Mouse (Mus musculus) neural tube, embryonic 14.5 days (tissue): Measurements from ENCODE around the gene Gm10197. TPM values are rescaled to one million over a fixed set of nuclear protein-coding genes. Genes with fewer than 3 reads are reported as not detected.

Source experiments
- ATAC-seq: fragments of 200-750 bp; cut with Nextera tagmentation; 2 replicates; pipeline ENCODE4 v1.8.0; 2017; ENCODE audit warnings: low read depth, mild to moderate bottlenecking, moderate TSS enrichment, moderate library complexity
- H3K27ac ChIP-seq: fragments of 300-500 bp; sonication (generic); 2 replicates; pipeline ENCODE4 v1.5.1; 2014; ENCODE audit warnings: low read depth, mild to moderate bottlenecking, control low read depth, low read length, moderate library complexity, mixed read lengths
- H3K27me3 ChIP-seq: fragments of 300-500 bp; sonication (generic); 2 replicates; pipeline ENCODE4 v1.6.1; 2014; ENCODE audit warnings: low read length; ENCODE audit not compliant: control insufficient read depth, insufficient read depth
- H3K36me3 ChIP-seq: fragments of 300-500 bp; sonication (generic); 2 replicates; pipeline ENCODE4 v1.6.1; 2014; ENCODE audit warnings: low read length, mixed read lengths; ENCODE audit not compliant: control insufficient read depth, insufficient read depth
- H3K4me1 ChIP-seq: fragments of 300-500 bp; sonication (generic); 2 replicates; pipeline ENCODE4 v1.6.1; 2014; ENCODE audit warnings: low read length; ENCODE audit not compliant: control insufficient read depth, insufficient read depth
- H3K4me2 ChIP-seq: fragments of 300-500 bp; sonication (generic); 2 replicates; pipeline ENCODE4 v1.6.1; 2014; ENCODE audit warnings: mild to moderate bottlenecking, low read depth, low read length, control low read depth
- H3K4me3 ChIP-seq: fragments of 300-500 bp; sonication (generic); 2 replicates; pipeline ENCODE4 v1.5.1; 2014; ENCODE audit warnings: low read depth, low read length, control low read depth, mixed read lengths
- H3K9ac ChIP-seq: fragments of 300-500 bp; sonication (generic); replicated peaks from 2 replicates; pipeline ENCODE4 v1.6.1; 2014; ENCODE audit warnings: low read depth, mild to moderate bottlenecking, control low read depth, low read length, mixed read lengths
- H3K9me3 ChIP-seq: fragments of 300-500 bp; sonication (generic); 2 replicates; pipeline ENCODE4 v1.6.1; 2016; ENCODE audit warnings: low read length; ENCODE audit not compliant: control insufficient read depth
- WGBS: fragments of 180-500 bp; shearing (Covaris S2); extraction: QIAGEN DNeasy Blood & Tissue Kit; methylation state at CpG from one replicate; pipeline ENCODE4 v1.1.7; 2014; 5-methylcytosine and 5-hydroxymethylcytosine counted together
- polyA plus RNA-seq: library from polyadenylated mRNA; unstranded; fragments of >200 nt; fragmentation: Nextera tagmentation; extraction: Ambion mirVana; gene quantifications from 2 replicates; pipeline ENCODE4 v1.2.1, GENCODE M21; 2014

Gm10197 gene
- polyA plus RNA-seq, 1 experiment from 2014 or later, result 8.7 TPM

DNA sequence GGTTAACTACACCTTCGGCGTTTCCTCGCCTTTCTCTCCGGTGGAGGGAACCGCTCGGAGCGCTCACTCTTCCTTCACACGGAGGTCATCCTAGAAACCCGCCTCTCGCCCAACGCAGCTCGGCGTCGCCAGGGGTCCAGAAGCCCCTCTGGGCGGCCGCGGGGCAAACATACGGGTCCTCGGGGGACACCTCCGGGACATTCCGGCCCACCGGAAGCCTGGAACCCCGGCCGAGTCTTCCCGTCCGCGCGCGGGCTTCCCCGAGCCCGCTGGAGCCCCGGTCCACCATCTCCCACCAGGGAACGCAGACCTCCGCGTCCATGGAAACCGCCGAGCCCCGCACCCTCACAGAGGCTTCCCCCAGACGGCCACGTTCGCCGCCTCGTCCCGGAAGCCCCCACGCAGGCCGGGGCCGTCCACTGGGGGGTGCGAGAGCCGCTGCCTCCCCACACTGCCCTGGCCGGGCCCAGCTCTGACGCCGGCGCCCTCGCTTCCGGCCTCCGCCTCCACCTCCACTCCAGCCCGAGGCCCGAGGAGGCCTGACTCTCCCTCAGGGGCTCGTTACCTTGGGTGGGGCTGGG is 18.4 kb upstream of the Gm10197 start:
- Histone ChIP-seq H3K27me3 (no peaks in the 10 kb centered on the region), H3K4me2 (peak overlapping the region; percentile 46), H3K9ac (peak overlapping the region; percentile 97), H3K9me3 (no peaks in the 10 kb centered on the region), H3K4me1 (peaks cover 12% of the 10 kb centered on the region), H3K4me3 (peak overlapping the region; percentile 99), H3K36me3 (peaks cover 19% of the 10 kb centered on the region), H3K27ac (peak overlapping the region; percentile 98)
- ATAC-seq, result peak; percentile 89
- WGBS, result under 1% methylated on average over 51 of the region's 59 CpGs

DNA sequence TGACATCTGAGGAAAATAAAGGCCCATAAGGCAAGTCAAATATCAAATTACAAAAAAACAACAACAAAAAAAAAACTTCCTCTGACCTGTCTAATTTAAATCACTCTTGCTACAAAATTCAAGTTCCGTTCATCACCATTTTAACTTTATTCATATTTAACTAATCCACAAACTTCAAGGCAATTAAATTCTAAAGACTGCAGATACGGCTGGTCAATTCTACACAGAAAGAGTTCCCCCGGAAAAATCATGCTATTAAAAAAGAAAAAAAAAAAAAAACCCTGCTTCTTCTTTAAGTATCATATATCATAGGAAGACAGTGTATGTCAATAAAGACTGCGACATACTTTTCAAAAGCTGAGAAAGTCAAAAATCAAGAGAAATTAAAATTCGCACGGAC is 17.9 kb upstream of the Gm10197 start:
- Histone ChIP-seq H3K9me3 (no peaks in the 10 kb centered on the region), H3K4me2 (peak overlapping the region; percentile 46), H3K27me3 (no peaks in the 10 kb centered on the region), H3K4me3 (peak overlapping the region; percentile 99), H3K4me1 (peaks cover 12% of the 10 kb centered on the region), H3K27ac (peak overlapping the region; percentile 98; the same call in 1 of the 2 replicates), H3K36me3 (peaks cover 19% of the 10 kb centered on the region), H3K9ac (peak overlapping the region; percentile 97)
- WGBS, result 19% methylated on average over 6 of the region's 6 CpGs
- ATAC-seq, result no peak

DNA sequence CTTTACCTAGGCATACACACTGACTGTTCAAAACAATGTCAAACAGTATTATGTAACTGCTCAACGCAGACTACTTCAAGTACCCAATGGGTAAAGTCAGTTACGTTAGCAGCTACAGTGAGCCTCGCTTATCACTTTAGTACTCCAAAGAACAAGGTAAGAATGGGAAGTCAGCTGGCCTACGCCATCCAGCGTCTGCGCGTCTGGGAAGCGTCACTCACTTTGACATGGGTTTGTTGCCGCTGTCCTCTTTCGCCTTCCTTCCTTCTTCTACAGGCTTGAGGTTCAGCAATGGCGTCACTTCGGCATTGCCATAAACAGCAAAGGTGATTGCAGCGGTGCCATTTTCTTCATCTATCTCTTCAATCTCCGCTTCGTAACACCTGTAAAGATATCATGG is 11.8 kb upstream of the Gm10197 start:
- Histone ChIP-seq H3K4me3 (no peak overlapping the region), H3K4me1 (no peaks in the 10 kb centered on the region), H3K27ac (no peak overlapping the region), H3K27me3 (no peaks in the 10 kb centered on the region), H3K4me2 (no peak overlapping the region), H3K9me3 (no peaks in the 10 kb centered on the region), H3K9ac (no peak overlapping the region), H3K36me3 (peaks cover 56% of the 10 kb centered on the region)
- 96% methylated on average over 15 of the region's 15 CpGs for WGBS
- ATAC-seq, result no peak

DNA sequence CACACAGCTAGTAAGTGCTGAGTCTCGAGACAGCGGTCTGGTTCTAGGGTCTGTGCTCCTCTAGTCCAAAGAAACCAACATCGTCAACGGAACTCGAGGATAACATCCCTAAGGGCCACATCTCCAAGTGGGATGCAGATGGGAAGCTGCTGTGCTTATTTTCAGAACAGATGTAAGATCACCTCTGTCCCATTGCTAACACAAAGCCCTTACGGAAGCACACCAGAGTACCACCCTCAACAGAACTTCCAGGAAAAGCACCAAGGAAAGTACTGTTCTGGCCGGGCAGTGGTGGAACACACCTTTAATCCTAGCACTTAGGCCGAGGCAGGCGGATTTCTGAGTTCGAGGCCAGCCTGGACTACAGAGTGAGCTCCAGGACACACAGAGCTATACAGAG is 6.9 kb upstream of the Gm10197 start:
- 93% methylated on average over 10 of the region's 10 CpGs for WGBS

DNA sequence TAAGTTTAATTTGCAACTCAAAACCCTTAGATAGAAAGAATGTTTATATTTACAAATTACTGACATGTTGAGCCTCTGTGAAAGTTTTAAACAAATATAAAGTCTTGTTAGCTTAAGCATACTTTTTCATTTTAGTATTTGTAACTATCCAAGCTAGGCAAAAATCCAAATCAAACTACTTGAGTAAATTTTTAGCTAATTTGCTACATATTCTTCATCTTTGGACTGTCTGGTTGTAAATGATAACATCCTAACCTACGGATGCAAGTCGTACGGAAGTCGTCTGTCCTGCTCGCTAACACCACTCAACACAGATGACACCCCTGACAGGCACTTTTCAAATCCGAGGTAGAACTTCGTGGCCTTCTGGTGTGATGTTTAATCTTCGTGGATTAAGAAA is 6.1 kb upstream of the Gm10197 start:
- Histone ChIP-seq H3K27me3 (no peaks in the 10 kb centered on the region), H3K4me2 (no peak overlapping the region), H3K9me3 (no peaks in the 10 kb centered on the region), H3K4me3 (no peak overlapping the region), H3K27ac (no peak overlapping the region), H3K9ac (no peak overlapping the region), H3K4me1 (no peaks in the 10 kb centered on the region), H3K36me3 (peaks cover 29% of the 10 kb centered on the region)
- 92% methylated on average over 8 of the region's 8 CpGs for WGBS
- no peak for ATAC-seq

More for the DNA sequence above, 6.9 kb upstream of the Gm10197 start:
- no peak for ATAC-seq
- Histone ChIP-seq H3K27ac (no peak overlapping the region), H3K9me3 (no peaks in the 10 kb centered on the region), H3K36me3 (peaks cover 37% of the 10 kb centered on the region), H3K4me1 (no peaks in the 10 kb centered on the region), H3K9ac (no peak overlapping the region), H3K4me3 (no peak overlapping the region), H3K4me2 (no peak overlapping the region), H3K27me3 (no peaks in the 10 kb centered on the region)

DNA sequence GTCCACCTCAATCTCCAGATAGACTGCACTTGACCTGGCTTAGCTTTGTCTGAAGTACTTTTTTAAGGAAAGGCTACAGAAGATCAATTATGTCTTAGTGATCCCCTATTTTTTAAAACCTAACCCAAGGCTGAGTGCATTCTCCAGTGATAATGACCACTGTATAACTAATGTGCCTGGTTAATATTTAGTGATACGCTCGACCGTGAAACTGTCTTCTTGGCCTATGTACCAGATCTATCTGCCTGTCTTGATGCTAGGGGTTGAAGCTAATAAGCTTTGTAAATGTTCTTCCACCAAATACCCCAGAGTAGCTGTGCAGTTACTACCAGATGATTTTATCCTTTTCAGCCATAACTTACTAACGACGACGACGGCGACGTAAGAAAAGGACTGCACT is 4.2 kb upstream of the Gm10197 start:
- Histone ChIP-seq H3K36me3 (peaks cover 23% of the 10 kb centered on the region), H3K4me2 (no peak overlapping the region), H3K9me3 (no peaks in the 10 kb centered on the region), H3K27ac (no peak overlapping the region), H3K27me3 (no peaks in the 10 kb centered on the region), H3K9ac (no peak overlapping the region), H3K4me1 (no peaks in the 10 kb centered on the region), H3K4me3 (no peak overlapping the region)
- ATAC-seq, result no peak
- WGBS, result 93% methylated on average over 9 of the region's 9 CpGs

DNA sequence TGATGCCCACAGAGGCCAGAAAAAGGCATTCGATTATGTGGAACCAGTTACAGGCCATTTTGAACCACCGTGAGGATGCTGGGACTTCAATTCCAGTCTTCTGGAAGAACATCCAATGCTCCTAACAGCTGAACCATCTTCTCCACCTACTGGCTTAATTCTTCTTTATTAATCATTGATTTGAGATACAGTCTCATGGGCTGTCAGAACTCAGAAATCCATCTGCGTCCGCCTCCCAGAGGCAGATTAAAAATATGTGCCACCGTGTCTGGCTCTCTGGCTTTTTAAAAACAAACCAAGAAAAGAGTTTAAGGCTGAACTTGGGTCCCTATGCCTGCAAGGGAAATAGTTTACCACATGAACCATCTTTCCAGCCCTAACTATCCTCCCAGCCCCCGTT is 3.7 kb upstream of the Gm10197 start:
- peaks cover 20% of the 10 kb centered on the region; the same call in 1 of the 2 replicates for H3K36me3 ChIP-seq
- ATAC-seq, result no peak
- H3K4me1 ChIP-seq, result no peaks in the 10 kb centered on the region
- no peak overlapping the region for H3K9ac ChIP-seq
- H3K4me2 ChIP-seq, result no peak overlapping the region
- no peaks in the 10 kb centered on the region for H3K27me3 ChIP-seq
- H3K9me3 ChIP-seq, result no peaks in the 10 kb centered on the region
- no peak overlapping the region for H3K4me3 ChIP-seq
- no peak overlapping the region for H3K27ac ChIP-seq
- 94% methylated on average over 6 of the region's 6 CpGs for WGBS

DNA sequence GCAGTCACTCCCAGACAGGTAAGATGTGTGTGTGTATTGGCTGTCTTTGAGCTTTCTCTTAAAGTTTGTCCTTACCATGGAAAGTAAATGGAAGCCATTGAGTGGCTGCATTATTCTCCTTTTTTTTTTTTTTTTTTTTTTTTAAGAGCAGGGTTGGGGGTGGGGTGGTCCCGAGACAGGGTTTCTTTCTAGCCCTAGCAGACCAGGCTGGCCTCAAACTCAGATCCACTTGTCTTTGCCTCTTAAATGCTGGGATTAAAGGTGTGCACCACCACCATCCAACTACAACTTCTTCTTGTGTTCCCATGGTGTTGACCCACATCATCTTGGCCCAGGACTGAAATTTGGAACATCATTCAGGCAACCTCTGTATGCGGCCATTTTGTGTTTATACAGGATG is 2.0 kb upstream of the Gm10197 start:
- H3K4me2 ChIP-seq, result no peak overlapping the region
- H3K9me3 ChIP-seq, result no peaks in the 10 kb centered on the region
- 88% methylated on average over 2 of the region's 2 CpGs for WGBS
- ATAC-seq, result no peak
- H3K4me1 ChIP-seq, result no peaks in the 10 kb centered on the region
- no peaks in the 10 kb centered on the region for H3K27me3 ChIP-seq
- no peak overlapping the region for H3K4me3 ChIP-seq
- H3K9ac ChIP-seq, result no peak overlapping the region
- no peak overlapping the region for H3K27ac ChIP-seq
- H3K36me3 ChIP-seq, result peaks cover 13% of the 10 kb centered on the region; the same call in 1 of the 2 replicates

DNA sequence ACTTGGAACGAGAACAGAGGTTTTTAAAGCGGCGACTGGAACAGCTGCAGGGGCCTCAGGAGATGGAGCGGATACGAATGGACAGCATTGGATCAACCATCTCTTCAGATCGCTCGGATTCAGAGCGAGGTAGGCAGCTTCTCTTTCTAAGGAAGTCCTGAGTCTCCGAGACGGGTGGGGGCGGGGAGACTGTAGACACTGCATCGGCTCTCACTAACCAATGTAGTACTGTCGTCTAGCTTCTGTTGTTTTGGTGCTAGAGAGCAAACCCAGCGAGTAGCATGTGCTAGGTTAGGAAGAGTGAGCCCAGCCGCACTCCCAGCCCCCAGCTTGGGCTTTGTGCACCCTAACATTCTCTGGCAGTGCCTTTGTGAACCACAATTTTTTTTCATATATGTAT is 1.3 kb downstream of the Gm10197 start:
- no peak overlapping the region for H3K4me3 ChIP-seq
- 0 out of 2 replicates have a peak, but pooled peaks cover 6% of the 10 kb centered on the region for H3K4me1 ChIP-seq
- no peaks in the 10 kb centered on the region for H3K9me3 ChIP-seq
- H3K36me3 ChIP-seq, result peaks cover 10% of the 10 kb centered on the region; the same call in 1 of the 2 replicates
- H3K27me3 ChIP-seq, result no peaks in the 10 kb centered on the region
- H3K9ac ChIP-seq, result no peak overlapping the region
- 86% methylated on average over 15 of the region's 15 CpGs for WGBS
- H3K4me2 ChIP-seq, result no peak overlapping the region
- no peak overlapping the region for H3K27ac ChIP-seq
- no peak for ATAC-seq
